Mouse (Mus musculus): ENCODE data around the gene Phf14.
A peak's percentile ranks its signal among the peaks of the same experiment; 100 is the strongest.
"Not testable (repeated sequence)": the region's sequence is repeated elsewhere in the genome, so short reads cannot be mapped to it uniquely, and the experiment has no call there.

Phf14 gene

GRCm38 (mm10) chr6:11907269-11908032 lies at the start of gene Phf14, which contains the start of gene Ndufa4:
Gene Phf14 (plus strand): TSS chr6:11907809.
Gene Ndufa4 (minus strand): TSS chr6:11907497.
- peak; percentile 84 for DNase-seq (ENCODE audit: low spot score)

GRCm38 (mm10) chr6:11875364-11875763 lies 32.2 kb upstream of the Phf14 start:
- not testable (repeated sequence) for DNase-seq (ENCODE audit: low spot score)

GRCm38 (mm10) chr6:11900809-11901310 lies 6.7 kb upstream of the Phf14 start:
- DNase-seq (ENCODE audit: low spot score) = no peak

GRCm38 (mm10) chr6:11906890-11907268 lies 730 bp upstream of the Phf14 start:
- no peak for DNase-seq (ENCODE audit: low spot score)

- DNase-seq (ENCODE audit: low spot score) = no peak
These were observed 561 bp downstream of the Phf14 start for GRCm38 (mm10) chr6:11908170-11908569.

GRCm38 (mm10) chr6:11925496-11926041 lies 18.0 kb downstream of the Phf14 start:
- DNase-seq (ENCODE audit: low spot score) = peak; percentile 75

GRCm38 (mm10) chr6:11926082-11926595 lies 18.5 kb downstream of the Phf14 start:
- peak; percentile 25 for DNase-seq (ENCODE audit: low spot score)

GRCm38 (mm10) chr6:11927485-11927884 lies 19.9 kb downstream of the Phf14 start:
- no peak for DNase-seq (ENCODE audit: low spot score)

GRCm38 (mm10) chr6:11933403-11933802 lies 25.8 kb downstream of the Phf14 start:
- DNase-seq (ENCODE audit: low spot score) = no peak

- no peak for DNase-seq (ENCODE audit: low spot score)
These were observed 33.3 kb downstream of the Phf14 start for GRCm38 (mm10) chr6:11940895-11941294.

- no peak for DNase-seq (ENCODE audit: low spot score)
These were observed 34.5 kb downstream of the Phf14 start for GRCm38 (mm10) chr6:11942089-11942488.

GRCm38 (mm10) chr6:11948100-11948499 lies 40.5 kb downstream of the Phf14 start:
- no peak for DNase-seq (ENCODE audit: low spot score)

GRCm38 (mm10) chr6:11960172-11960571 lies 52.6 kb downstream of the Phf14 start:
- no peak for DNase-seq (ENCODE audit: low spot score)

GRCm38 (mm10) chr6:11993782-11994181 lies 86.2 kb downstream of the Phf14 start:
- DNase-seq (ENCODE audit: low spot score) = no peak

GRCm38 (mm10) chr6:11998576-11998975 lies 91.0 kb downstream of the Phf14 start:
- DNase-seq (ENCODE audit: low spot score) = no peak

- DNase-seq (ENCODE audit: low spot score) = no peak
These were observed 91.9 kb downstream of the Phf14 start for GRCm38 (mm10) chr6:11999506-11999905.

- no peak for DNase-seq (ENCODE audit: low spot score)
These were observed 97.8 kb downstream of the Phf14 start for GRCm38 (mm10) chr6:12005455-12005854.

- DNase-seq (ENCODE audit: low spot score) = no peak
These were observed 98.4 kb downstream of the Phf14 start for GRCm38 (mm10) chr6:12006001-12006400.

GRCm38 (mm10) chr6:12012103-12012502 lies 104.5 kb downstream of the Phf14 start:
- no peak for DNase-seq (ENCODE audit: low spot score)

GRCm38 (mm10) chr6:12014035-12014434 lies 106.4 kb downstream of the Phf14 start:
- DNase-seq (ENCODE audit: low spot score) = no peak

GRCm38 (mm10) chr6:12014733-12015132 lies 107.1 kb downstream of the Phf14 start:
- no peak for DNase-seq (ENCODE audit: low spot score)

- DNase-seq (ENCODE audit: low spot score) = no peak
These were observed 112.1 kb downstream of the Phf14 start for GRCm38 (mm10) chr6:12019736-12020135.

GRCm38 (mm10) chr6:12020156-12020555 lies 112.5 kb downstream of the Phf14 start:
- no peak for DNase-seq (ENCODE audit: low spot score)

Measured in ovary, postnatal 14 days (tissue).